Comparison of ENCODE assay signal across 8 mouse cellular contexts in genomic region chr3:84654246-84654826, GRCm38 (mm10). TPM values are rescaled to one million over a fixed set of nuclear protein-coding genes. Genes with fewer than 3 reads are reported as not detected.
DNase-seq lines count a peak whose midpoint lies in the region; ATAC-seq and TF ChIP-seq lines count a peak whose summit lies in the region.

No protein-coding gene starts in this region.

- WGBS in forebrain, embryonic 12.5 days: 45% methylated on average over 12 of the region's 12 CpGs
- 36% methylated on average over 12 of the region's 12 CpGs for WGBS in limb, embryonic 10.5 days
- 28% methylated on average over 12 of the region's 12 CpGs for WGBS in midbrain, postnatal 0 days

- H3K27ac ChIP-seq in forebrain, embryonic 12.5 days: no peak overlapping the region
- no peak overlapping the region for H3K27ac ChIP-seq in limb, embryonic 10.5 days
- H3K27ac ChIP-seq in midbrain, postnatal 0 days (ENCODE audit: low read depth, low read length): peak overlapping the region; percentile 3; the same call in 1 of the 2 replicates

- intact Hi-C loops in heart, postnatal 14 days (cut with DNase I): no loop called here
- intact Hi-C loops in left cerebral cortex, postnatal 10 days (cut with DNase I): no loop called here

- ATAC-seq in forebrain, embryonic 12.5 days (ENCODE audit: low FRiP score): peak; percentile 51; the same call in 1 of the 2 replicates
- ATAC-seq in midbrain, postnatal 0 days (ENCODE audit: low FRiP score): no peak

- DNase-seq in heart, adult 18-20 months: peak; percentile 29 to 30
- DNase-seq in heart, postnatal 14 days: no peak
- DNase-seq in adrenal gland, postnatal 36 days: peak; percentile 52 to 54
- no peak for DNase-seq in limb, embryonic 10.5 days (ENCODE audit: low spot score)
- DNase-seq in midbrain, postnatal 0 days (ENCODE audit: low spot score): peak; percentile 24
- no peak for DNase-seq in left cerebral cortex, postnatal 10 days (ENCODE audit: extremely low spot score in 1 of 2, low spot score in 2 of 2)
- DNase-seq in right cerebral cortex, postnatal 4 days: no peak

- no peak for TF ChIP-seq CTCF in midbrain, postnatal 0 days (IDR thresholded peaks at IDR 0.05)

- 0 out of 2 replicates have a peak overlapping the region, but pooled peaks have one; percentile 14 for H3K4me3 ChIP-seq in forebrain, embryonic 12.5 days (replicated peaks)
- peak overlapping the region; percentile 35 for H3K4me3 ChIP-seq in limb, embryonic 10.5 days
- H3K4me3 ChIP-seq in midbrain, postnatal 0 days (ENCODE audit: low read depth, low read length): no peak overlapping the region

- 0 out of 2 replicates have a peak, but pooled peaks cover 6% of the 10 kb centered on the region for H3K9me3 ChIP-seq in forebrain, embryonic 12.5 days
- no peaks in the 10 kb centered on the region for H3K9me3 ChIP-seq in limb, embryonic 10.5 days (replicated peaks)
- no peaks in the 10 kb centered on the region for H3K9me3 ChIP-seq in midbrain, postnatal 0 days (ENCODE audit: low read length)

- H3K27me3 ChIP-seq in forebrain, embryonic 12.5 days: peaks cover 18% of the 10 kb centered on the region
- H3K27me3 ChIP-seq in limb, embryonic 10.5 days (ENCODE audit: low read depth, poor library complexity, severe bottlenecking): peaks cover 8% of the 10 kb centered on the region; the same call in 1 of the 2 replicates
- H3K27me3 ChIP-seq in midbrain, postnatal 0 days (ENCODE audit: insufficient read depth, low read length): no peaks in the 10 kb centered on the region

- H3K36me3 ChIP-seq in forebrain, embryonic 12.5 days (replicated peaks): no peaks in the 10 kb centered on the region
- no peaks in the 10 kb centered on the region for H3K36me3 ChIP-seq in limb, embryonic 10.5 days
- no peaks in the 10 kb centered on the region for H3K36me3 ChIP-seq in midbrain, postnatal 0 days (ENCODE audit: insufficient read depth, low read length)

- peaks cover 22% of the 10 kb centered on the region for H3K4me1 ChIP-seq in forebrain, embryonic 12.5 days
- peaks cover 25% of the 10 kb centered on the region for H3K4me1 ChIP-seq in limb, embryonic 10.5 days
- peaks cover 10% of the 10 kb centered on the region for H3K4me1 ChIP-seq in midbrain, postnatal 0 days (ENCODE audit: insufficient read depth, low read length)

- no peak overlapping the region for H3K9ac ChIP-seq in forebrain, embryonic 12.5 days
- H3K9ac ChIP-seq in midbrain, postnatal 0 days (replicated peaks; ENCODE audit: low read length, poor library complexity, severe bottlenecking): no peak overlapping the region

- H3K4me2 ChIP-seq in forebrain, embryonic 12.5 days: peak overlapping the region; percentile 43
- peak overlapping the region; percentile 44 for H3K4me2 ChIP-seq in midbrain, postnatal 0 days (ENCODE audit: low read depth, low read length, poor library complexity, severe bottlenecking)

RNA-seq across cellular contexts. Expression of gene Tmem154, which starts 11.7 kb away (rescaled TPM):
- total RNA-seq in heart, adult 18-20 months (2021): 1 to 10 TPM; 1.7 to 1.9 TPM
- 1 to 10 TPM; 2.2 to 2.8 TPM for total RNA-seq in heart, postnatal 14 days (2021)
- 1 to 10 TPM; 2.0 to 9.7 TPM for total RNA-seq in adrenal gland, postnatal 36 days (2021)
- polyA plus RNA-seq in forebrain, embryonic 12.5 days (2016; fragmentation: Nextera tagmentation; extraction: Ambion mirVana): 0.09 and 0.27 TPM in 2 replicates
- 0.28 and 0.41 TPM in 2 replicates for polyA plus RNA-seq in limb, embryonic 10.5 days (2016; fragmentation: Nextera tagmentation; extraction: Ambion mirVana)
- 0.42 TPM in 1 of 2 replicates, not detected in the other for total RNA-seq in midbrain, postnatal 0 days (2014; rRNA removed)
- 0.86 and 2.0 TPM in 2 replicates for polyA plus RNA-seq in midbrain, postnatal 0 days (2015; fragmentation: Nextera tagmentation; extraction: Ambion mirVana)
- 1 to 10 TPM in 1 of 2 experiments, under 1 TPM in 1; 0.87 to 1.5 TPM for total RNA-seq in left cerebral cortex, postnatal 10 days (2021)

Comparison
In these comparisons a context has a peak if more than half of its experiments do, and no peak if none do; other contexts are left out.
1. DNase-seq: peak in heart, adult 18-20 months (2 of 2), adrenal gland, postnatal 36 days (2 of 2) and midbrain, postnatal 0 days (single experiment); none in heart, postnatal 14 days (0 of 2), limb, embryonic 10.5 days (single experiment), left cerebral cortex, postnatal 10 days (0 of 2) and right cerebral cortex, postnatal 4 days (single experiment).